Mouse (Mus musculus): ENCODE measurements around the gene Bad. TPM values are rescaled to one million over a fixed set of nuclear protein-coding genes. Genes with fewer than 3 reads are reported as not detected.
A peak's percentile ranks its signal among the peaks of the same experiment; 100 is the strongest.

The Bad gene
- polyA plus RNA-seq, 1 experiment from 2014 or later = 56.9 TPM

DNA sequence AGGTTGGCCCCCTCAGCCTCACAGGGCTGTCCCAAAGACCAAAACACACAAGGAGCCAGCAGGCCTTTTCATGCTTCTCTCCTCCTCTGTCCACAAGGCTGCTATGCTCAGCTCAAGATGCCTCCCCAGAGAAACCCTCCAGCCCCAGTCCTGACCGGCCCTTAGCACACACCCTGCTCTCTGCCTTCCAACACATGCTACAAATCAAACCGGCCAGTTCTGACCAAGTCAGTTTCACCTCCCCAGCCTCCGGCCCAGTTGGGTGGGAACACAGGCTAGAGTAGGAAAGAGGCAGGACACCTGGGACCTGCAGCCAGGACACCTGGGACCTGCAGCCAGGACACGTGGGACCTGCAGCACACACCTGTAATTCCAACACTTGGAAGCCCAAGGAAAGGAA lies 25.2 kb upstream of the Bad start:
- no peak overlapping the region for H3K27ac ChIP-seq (replicated peaks)
- peaks cover 66% of the 10 kb centered on the region for H3K36me3 ChIP-seq
- H3K9ac ChIP-seq = 0 out of 2 replicates have a peak overlapping the region, but pooled peaks have one; percentile 10
- WGBS = 73% methylated on average over 4 of the region's 4 CpGs
- no peaks in the 10 kb centered on the region for H3K9me3 ChIP-seq
- peaks cover 41% of the 10 kb centered on the region for H3K4me1 ChIP-seq
- H3K27me3 ChIP-seq (replicated peaks) = no peaks in the 10 kb centered on the region
- H3K4me2 ChIP-seq = no peak overlapping the region
- ATAC-seq (ENCODE audit: extremely low read depth, insufficient number of reproducible peaks, low FRiP score, low TSS enrichment) = no peak
- no peak overlapping the region for H3K4me3 ChIP-seq

- H3K27ac ChIP-seq (replicated peaks) = no peak overlapping the region
- WGBS = 80% methylated on average over 4 of the region's 4 CpGs
Observed at GRCm38 (mm10) chr19:6918321-6918720, 23.3 kb upstream of the Bad start.

GRCm38 (mm10) chr19:6919431-6919830 lies 22.2 kb upstream of the Bad start:
- H3K4me2 ChIP-seq = peak overlapping the region; percentile 95
- ATAC-seq (ENCODE audit: extremely low read depth, insufficient number of reproducible peaks, low FRiP score, low TSS enrichment) = no peak
- H3K4me3 ChIP-seq = peak overlapping the region; percentile 79; the same call in 1 of the 2 replicates
- H3K9ac ChIP-seq = peak overlapping the region; percentile 94
- peaks cover 13% of the 10 kb centered on the region for H3K27me3 ChIP-seq (replicated peaks)
- peaks cover 51% of the 10 kb centered on the region for H3K4me1 ChIP-seq
- peaks cover 37% of the 10 kb centered on the region for H3K36me3 ChIP-seq
- 0 out of 2 replicates have a peak overlapping the region, but pooled peaks have one; percentile 95 for H3K27ac ChIP-seq (replicated peaks)
- H3K9me3 ChIP-seq = no peaks in the 10 kb centered on the region

More at GRCm38 (mm10) chr19:6918321-6918720, 23.3 kb upstream of the Bad start:
- Histone ChIP-seq H3K4me1 (peaks cover 48% of the 10 kb centered on the region), H3K4me2 (no peak overlapping the region), H3K27me3 (replicated peaks) (peaks cover 3% of the 10 kb centered on the region), H3K36me3 (peaks cover 48% of the 10 kb centered on the region), H3K9ac (no peak overlapping the region), H3K4me3 (no peak overlapping the region), H3K9me3 (no peaks in the 10 kb centered on the region)
- no peak for ATAC-seq (ENCODE audit: extremely low read depth, insufficient number of reproducible peaks, low FRiP score, low TSS enrichment)

- no peaks in the 10 kb centered on the region for H3K9me3 ChIP-seq
- H3K27ac ChIP-seq (replicated peaks) = peak overlapping the region; percentile 95
- H3K4me1 ChIP-seq = peaks cover 56% of the 10 kb centered on the region
- WGBS = 43% methylated on average over 8 of the region's 8 CpGs
- peak overlapping the region; percentile 79 for H3K4me3 ChIP-seq
- peak overlapping the region; percentile 94 for H3K9ac ChIP-seq
- ATAC-seq (ENCODE audit: extremely low read depth, insufficient number of reproducible peaks, low FRiP score, low TSS enrichment) = no peak
- peak overlapping the region; percentile 95 for H3K4me2 ChIP-seq
- peaks cover 35% of the 10 kb centered on the region for H3K36me3 ChIP-seq
- H3K27me3 ChIP-seq (replicated peaks) = peaks cover 19% of the 10 kb centered on the region
Observed at GRCm38 (mm10) chr19:6919876-6920740, 21.6 kb upstream of the Bad start.

DNA sequence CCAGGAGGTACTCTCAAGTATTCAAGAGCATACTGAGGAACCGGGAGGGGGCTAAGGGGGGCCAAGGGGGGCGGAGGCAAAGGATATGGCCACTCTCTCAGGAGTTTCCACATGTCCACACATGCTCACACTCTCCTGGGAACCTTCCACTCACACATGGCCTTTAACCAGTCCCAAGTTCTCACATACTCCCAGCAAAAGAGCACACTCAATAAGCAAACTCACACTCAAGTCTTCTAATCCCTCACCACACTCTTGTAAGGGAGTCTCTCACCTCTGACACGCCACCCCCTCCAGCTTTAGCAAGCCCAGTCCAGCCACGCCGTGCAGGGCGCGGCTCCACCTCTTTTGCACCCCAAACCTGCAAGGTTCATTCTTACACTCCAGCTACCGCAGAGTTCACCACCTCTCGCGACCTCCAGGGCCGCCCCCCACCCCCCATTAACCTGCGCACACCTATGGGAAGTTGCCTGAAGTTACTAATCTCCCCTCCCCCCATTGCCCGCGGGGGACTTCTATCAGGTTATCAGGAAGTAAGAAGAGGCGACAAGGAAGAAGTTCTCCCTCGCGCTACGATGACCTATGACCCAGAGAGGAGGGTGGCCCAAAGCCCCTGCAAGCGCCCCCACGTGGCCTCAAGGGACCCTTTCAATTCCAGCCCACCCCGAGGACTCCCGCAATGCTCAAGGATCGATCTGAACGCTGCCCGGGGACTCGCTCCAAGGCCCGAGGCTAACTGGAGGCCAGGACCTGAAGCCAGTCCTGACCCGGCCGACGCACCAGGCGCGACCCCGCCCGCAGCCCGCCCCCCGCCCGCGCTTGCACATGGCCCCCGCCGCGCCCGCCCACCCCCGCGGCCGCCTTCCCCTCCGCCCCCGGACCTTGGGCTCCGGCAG lies 20.7 kb upstream of the Bad start:
- WGBS = 2% methylated on average over 36 of the region's 48 CpGs
- Histone ChIP-seq H3K36me3 (peaks cover 31% of the 10 kb centered on the region), H3K4me1 (peaks cover 56% of the 10 kb centered on the region), H3K27me3 (replicated peaks) (peaks cover 28% of the 10 kb centered on the region), H3K9me3 (no peaks in the 10 kb centered on the region; the same call in 1 of the 2 replicates), H3K4me2 (peak overlapping the region; percentile 95), H3K9ac (peak overlapping the region; percentile 94), H3K4me3 (peak overlapping the region; percentile 79), H3K27ac (replicated peaks) (peak overlapping the region; percentile 95)
- ATAC-seq (ENCODE audit: extremely low read depth, insufficient number of reproducible peaks, low FRiP score, low TSS enrichment) = no peak

DNA sequence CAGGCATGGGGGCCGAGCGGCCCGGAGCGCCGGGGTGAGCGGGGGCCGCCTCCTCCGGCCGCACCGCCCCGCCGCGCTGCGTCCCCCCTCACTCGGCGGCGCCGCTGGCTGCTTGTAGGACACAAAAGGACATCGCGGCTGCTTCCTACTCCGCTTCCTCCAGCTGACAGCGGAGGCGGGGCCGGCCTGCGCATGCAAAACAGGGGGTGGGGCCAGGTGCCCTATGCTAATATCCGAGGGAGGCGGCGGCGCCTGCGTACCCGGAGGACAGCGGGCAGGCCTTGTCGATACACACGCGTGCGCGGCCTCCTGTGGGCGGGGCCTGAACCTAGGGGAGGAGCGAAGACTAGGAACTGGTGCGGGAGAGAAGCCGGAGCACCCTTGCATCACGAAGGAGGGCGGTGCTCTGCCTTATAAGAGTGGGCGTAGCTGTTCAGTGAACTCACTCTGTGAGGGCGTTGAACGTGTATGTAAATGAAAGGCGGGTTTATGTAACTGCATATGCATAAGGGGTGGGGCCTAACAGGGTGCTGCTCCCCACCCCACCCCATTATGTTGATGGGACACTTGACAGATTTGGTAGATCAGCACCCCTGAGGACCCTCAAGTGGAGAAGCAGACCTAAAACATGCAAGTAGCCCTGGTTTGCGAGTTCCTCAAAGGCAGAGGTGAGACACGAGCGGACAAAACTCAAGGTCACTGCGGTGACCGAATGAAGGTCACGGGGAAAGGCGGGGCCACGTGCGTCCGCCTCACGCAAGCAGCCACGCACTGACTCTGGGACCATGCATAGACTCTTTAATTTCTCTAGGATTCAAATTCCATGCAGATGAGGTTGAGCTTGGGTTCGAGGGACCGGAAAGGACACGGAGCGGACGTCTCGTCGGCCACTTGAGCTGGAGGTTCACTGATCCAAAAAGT lies 19.8 kb upstream of the Bad start, which contains the start of gene Esrra:
Esrra (minus strand) TSS at position 167 of the 921 bp plus-strand sequence.
- H3K4me1 ChIP-seq = peaks cover 57% of the 10 kb centered on the region
- peaks cover 37% of the 10 kb centered on the region for H3K27me3 ChIP-seq (replicated peaks)
- peaks cover 26% of the 10 kb centered on the region for H3K36me3 ChIP-seq
- peak; percentile 92 for ATAC-seq (ENCODE audit: extremely low read depth, insufficient number of reproducible peaks, low FRiP score, low TSS enrichment)
- H3K27ac ChIP-seq (replicated peaks) = peak within 1 kb of the TSS; percentile 95
- WGBS = under 1% methylated on average over 65 of the region's 66 CpGs
- peak within 1 kb of the TSS; percentile 95 for H3K4me2 ChIP-seq
- peak within 1 kb of the TSS; percentile 79 for H3K4me3 ChIP-seq
- H3K9ac ChIP-seq = peak within 1 kb of the TSS; percentile 94
- no peaks in the 10 kb centered on the region; the same call in 1 of the 2 replicates for H3K9me3 ChIP-seq

GRCm38 (mm10) chr19:6922901-6923735 lies 18.5 kb upstream of the Bad start:
- Histone ChIP-seq H3K27me3 (replicated peaks) (peaks cover 50% of the 10 kb centered on the region), H3K4me3 (peak overlapping the region; percentile 79), H3K9ac (peak overlapping the region; percentile 79)

DNA sequence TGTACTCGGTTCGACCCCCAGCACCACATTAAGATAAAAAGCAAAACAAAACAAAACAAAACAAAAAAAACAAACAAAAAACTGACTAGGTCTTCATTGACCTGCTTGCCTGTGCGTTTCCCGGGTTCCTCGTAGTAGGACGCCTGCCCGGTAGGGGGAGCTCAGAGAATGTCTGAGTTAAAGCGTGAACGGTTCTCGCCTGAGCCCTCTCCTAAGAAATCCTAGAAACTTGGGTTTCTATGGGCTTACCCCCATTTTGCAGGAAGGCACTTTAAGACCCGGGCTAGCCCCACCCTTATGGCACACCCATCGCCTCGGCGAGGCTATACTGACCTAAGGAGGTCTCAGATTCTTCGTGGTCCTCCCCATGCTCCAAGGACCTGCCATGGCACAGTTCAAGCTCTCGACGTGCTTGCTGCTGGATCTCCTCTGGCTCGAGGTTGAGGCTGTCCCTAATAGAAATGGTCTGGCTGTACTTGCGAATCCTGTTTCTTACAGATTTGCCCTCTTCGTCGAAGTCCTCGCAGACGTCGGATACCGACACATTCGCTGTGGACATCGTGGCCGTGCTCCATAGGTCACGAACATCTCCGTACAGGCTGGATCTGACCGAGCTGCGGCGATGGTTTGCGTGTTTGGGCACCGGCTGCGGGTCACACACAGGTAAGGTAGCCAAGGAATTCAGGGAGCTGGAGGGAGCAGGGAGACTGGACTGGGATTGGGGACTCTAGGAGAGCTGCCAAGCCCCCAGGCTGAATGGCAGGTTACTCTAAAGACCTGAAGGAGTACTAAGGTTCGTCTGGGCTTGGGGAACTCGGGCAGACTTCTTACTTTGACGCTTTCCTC lies 17.0 kb upstream of the Bad start:
- peaks cover 63% of the 10 kb centered on the region for H3K27me3 ChIP-seq (replicated peaks)

More at GRCm38 (mm10) chr19:6922901-6923735, 18.5 kb upstream of the Bad start:
- Histone ChIP-seq H3K4me1 (peaks cover 64% of the 10 kb centered on the region), H3K36me3 (peaks cover 17% of the 10 kb centered on the region), H3K4me2 (peak overlapping the region; percentile 71), H3K9me3 (no peaks in the 10 kb centered on the region; the same call in 1 of the 2 replicates), H3K27ac (replicated peaks) (peak overlapping the region; percentile 83)
- 56% methylated on average over 6 of the region's 6 CpGs for WGBS
- ATAC-seq (ENCODE audit: extremely low read depth, insufficient number of reproducible peaks, low FRiP score, low TSS enrichment) = no peak

GRCm38 (mm10) chr19:6925307-6925573 lies 16.4 kb upstream of the Bad start, which contains the start of gene Catsperz:
Gene Catsperz (minus strand): TSS chr19:6925380.
- Histone ChIP-seq H3K9me3 (no peaks in the 10 kb centered on the region; the same call in 1 of the 2 replicates), H3K27me3 (replicated peaks) (peaks cover 69% of the 10 kb centered on the region)
- ATAC-seq (ENCODE audit: extremely low read depth, insufficient number of reproducible peaks, low FRiP score, low TSS enrichment) = no peak

More for the DNA sequence above, 17.0 kb upstream of the Bad start:
- Histone ChIP-seq H3K27ac (replicated peaks) (no peak overlapping the region), H3K9ac (peak overlapping the region; percentile 60), H3K4me1 (peaks cover 56% of the 10 kb centered on the region), H3K4me3 (peak overlapping the region; percentile 29), H3K4me2 (peak overlapping the region; percentile 58), H3K9me3 (no peaks in the 10 kb centered on the region; the same call in 1 of the 2 replicates), H3K36me3 (0 out of 2 replicates have a peak, but pooled peaks cover 2% of the 10 kb centered on the region)
- 3% methylated on average over 39 of the region's 39 CpGs for WGBS
- ATAC-seq (ENCODE audit: extremely low read depth, insufficient number of reproducible peaks, low FRiP score, low TSS enrichment) = no peak

More at GRCm38 (mm10) chr19:6925307-6925573, 16.4 kb upstream of the Bad start, which contains the start of gene Catsperz:
- WGBS = 5% methylated on average over 9 of the region's 9 CpGs
- peak within 1 kb of the TSS; percentile 29 for H3K4me3 ChIP-seq
- H3K27ac ChIP-seq (replicated peaks) = no peak within 1 kb of the TSS
- peak within 1 kb of the TSS; percentile 60 for H3K9ac ChIP-seq
- H3K36me3 ChIP-seq = no peaks in the 10 kb centered on the region
- H3K4me2 ChIP-seq = peak within 1 kb of the TSS; percentile 58
- H3K4me1 ChIP-seq = peaks cover 50% of the 10 kb centered on the region
